In the genomic region with DNA sequence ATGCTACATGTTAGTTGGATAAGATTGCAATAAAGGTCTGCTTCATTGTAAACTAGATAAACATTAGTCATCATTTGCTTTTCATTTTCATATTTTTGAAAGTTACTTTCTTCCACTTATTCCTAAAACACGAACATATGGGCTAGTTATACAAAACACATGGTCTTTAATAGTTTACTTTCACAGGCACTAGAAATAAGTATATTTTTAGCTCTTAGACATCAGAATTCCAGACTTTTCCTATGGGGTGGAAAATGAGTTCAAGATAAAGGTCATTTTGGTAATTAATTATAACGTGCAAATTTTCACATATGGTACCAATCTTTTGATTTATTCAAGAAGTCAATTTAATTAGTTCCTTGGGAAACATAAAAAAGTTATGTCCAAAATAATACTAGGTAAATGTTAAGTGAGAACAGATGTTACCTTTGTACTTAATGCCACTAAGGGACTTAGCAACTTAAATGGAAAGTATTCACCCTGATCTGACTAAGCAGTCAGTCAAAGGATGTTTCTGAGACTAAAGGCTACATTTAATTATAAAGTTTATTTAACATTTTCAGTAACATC, we compare ENCODE assay signal across 16 mouse cellular contexts. TPM values are rescaled to one million over a fixed set of nuclear protein-coding genes. Genes with fewer than 3 reads are reported as not detected.
"Had no signal": no experiment of that assay in that cellular context is flagged by ENCODE, and none has a peak within 500 bp of the region (broad histone marks: within the 10 kb centered on the region; RNA-seq: fewer than 3 reads in every experiment).

No protein-coding gene starts in this region.

- DNase-seq: kidney, adult 11 months; kidney, adult 9 months; kidney, postnatal 14 days; lung, postnatal 14 days; thymus, postnatal 36 days had no signal

- H3K27ac ChIP-seq: limb, embryonic 15.5 days; liver, embryonic 12.5 days; lung, embryonic 15.5 days; macrophage; midbrain, embryonic 13.5 days; neural tube, embryonic 15.5 days; stomach, postnatal 0 days had no signal

- H3K9me3 ChIP-seq: limb, embryonic 15.5 days; liver, embryonic 12.5 days; lung, embryonic 15.5 days; midbrain, embryonic 13.5 days; neural tube, embryonic 15.5 days had no signal

- ATAC-seq: liver, embryonic 12.5 days; midbrain, embryonic 13.5 days had no signal

- H3K9ac ChIP-seq: limb, embryonic 15.5 days; liver, embryonic 12.5 days; lung, embryonic 15.5 days; midbrain, embryonic 13.5 days; neural tube, embryonic 15.5 days had no signal

- H3K27me3 ChIP-seq: limb, embryonic 15.5 days; liver, embryonic 12.5 days; lung, embryonic 15.5 days; midbrain, embryonic 13.5 days; neural tube, embryonic 15.5 days had no signal

- H3K4me2 ChIP-seq: limb, embryonic 15.5 days; liver, embryonic 12.5 days; lung, embryonic 15.5 days; midbrain, embryonic 13.5 days; neural tube, embryonic 15.5 days had no signal

- H3K36me3 ChIP-seq: lung, embryonic 15.5 days; midbrain, embryonic 13.5 days; neural tube, embryonic 15.5 days had no signal

- H3K4me3 ChIP-seq: limb, embryonic 15.5 days; liver, embryonic 12.5 days; lung, embryonic 15.5 days; midbrain, embryonic 13.5 days; myocyte; neural tube, embryonic 15.5 days had no signal

- H3K4me1 ChIP-seq: liver, embryonic 12.5 days; lung, embryonic 15.5 days; midbrain, embryonic 13.5 days; neural tube, embryonic 15.5 days had no signal

RNA-seq across cellular contexts. Expression of a gene that starts 14.3 kb away (rescaled TPM):
- polyA plus RNA-seq: large intestine, adult 2 months; limb, embryonic 15.5 days; liver, embryonic 12.5 days; liver, embryonic 16.5 days; lung, embryonic 15.5 days; macrophage; midbrain, embryonic 13.5 days; myocyte; neural tube, embryonic 11.5 days; neural tube, embryonic 15.5 days; stomach, postnatal 0 days had no signal
